Mouse (Mus musculus) cortical plate, adult 2 months (tissue): Measurements from ENCODE around the gene Fbxw4. TPM values are rescaled to one million over a fixed set of nuclear protein-coding genes. Genes with fewer than 3 reads are reported as not detected.

Source experiments
- H3K27ac ChIP-seq: fragments of 200-500 bp; 2 replicates; pipeline ENCODE4 v1.5.1; 2012; ENCODE audit warnings: low read length, control low read depth, inconsistent platforms; ENCODE audit not compliant: insufficient read depth
- H3K4me1 ChIP-seq: fragments of 200-500 bp; 2 replicates; pipeline ENCODE4 v1.6.1; 2011; ENCODE audit warnings: low read length; ENCODE audit not compliant: control insufficient read depth, insufficient read depth
- H3K4me3 ChIP-seq: fragments of 200-500 bp; 2 replicates; pipeline ENCODE4 v1.5.1; 2011; ENCODE audit warnings: mild to moderate bottlenecking, low read length, control low read depth; ENCODE audit not compliant: insufficient read depth
- CTCF ChIP-seq: fragments of 200-500 bp; IDR thresholded peaks from 2 replicates; pipeline ENCODE4 v1.5.1; 2011; ENCODE audit warnings: mild to moderate bottlenecking, control low read depth, low read length; ENCODE audit not compliant: insufficient read depth; ENCODE audit errors: extremely low read depth
- POLR2A ChIP-seq: fragments of 200-500 bp; IDR thresholded peaks from 2 replicates; pipeline ENCODE4 v1.6.1; 2011; ENCODE audit warnings: mild to moderate bottlenecking, low read length, control low read depth; ENCODE audit not compliant: insufficient read depth; ENCODE audit errors: extremely low read depth
- polyA plus RNA-seq: library from polyadenylated mRNA; depleted of rRNA; stranded (reverse); fragments of >200 nt; gene quantifications from 2 replicates; pipeline ENCODE4 v1.2.3, GENCODE M21; 2012

Fbxw4 gene
- polyA plus RNA-seq, 1 experiment, result 57.8 TPM

GRCm38 (mm10) chr19:45574941-45575631 is 85.0 kb downstream of the Fbxw4 start:
- TF ChIP-seq CTCF, result no peak
- no peak for TF ChIP-seq POLR2A
- no peak overlapping the region for H3K4me3 ChIP-seq
- no peak overlapping the region for H3K27ac ChIP-seq
- H3K4me1 ChIP-seq, result peaks cover 2% of the 10 kb centered on the region; the same call in 1 of the 2 replicates

GRCm38 (mm10) chr19:45574339-45574898 is 85.7 kb downstream of the Fbxw4 start:
- peaks cover 2% of the 10 kb centered on the region; the same call in 1 of the 2 replicates for H3K4me1 ChIP-seq
- no peak overlapping the region for H3K4me3 ChIP-seq
- no peak overlapping the region for H3K27ac ChIP-seq
- no peak for TF ChIP-seq POLR2A
- no peak for TF ChIP-seq CTCF

GRCm38 (mm10) chr19:45573861-45574267 is 86.2 kb downstream of the Fbxw4 start:
- TF ChIP-seq POLR2A (no peak), CTCF (peak; percentile 82)
- no peak overlapping the region for H3K4me3 ChIP-seq
- peaks cover 2% of the 10 kb centered on the region; the same call in 1 of the 2 replicates for H3K4me1 ChIP-seq
- H3K27ac ChIP-seq, result no peak overlapping the region

- H3K27ac ChIP-seq, result no peak overlapping the region
- peaks cover 2% of the 10 kb centered on the region; the same call in 1 of the 2 replicates for H3K4me1 ChIP-seq
- TF ChIP-seq CTCF (no peak), POLR2A (no peak)
- H3K4me3 ChIP-seq, result no peak overlapping the region
These were observed 87.1 kb downstream of the Fbxw4 start for GRCm38 (mm10) chr19:45573033-45573432.

GRCm38 (mm10) chr19:45567367-45567766 is 92.7 kb downstream of the Fbxw4 start:
- no peak overlapping the region for H3K27ac ChIP-seq
- H3K4me3 ChIP-seq, result no peak overlapping the region
- TF ChIP-seq POLR2A, result no peak
- no peak for TF ChIP-seq CTCF
- H3K4me1 ChIP-seq, result no peaks in the 10 kb centered on the region

GRCm38 (mm10) chr19:45565925-45566715 is 94.0 kb downstream of the Fbxw4 start:
- no peak overlapping the region for H3K27ac ChIP-seq
- TF ChIP-seq POLR2A, result no peak
- no peak for TF ChIP-seq CTCF
- no peak overlapping the region for H3K4me3 ChIP-seq
- H3K4me1 ChIP-seq, result no peaks in the 10 kb centered on the region

- H3K4me1 ChIP-seq, result 0 out of 2 replicates have a peak, but pooled peaks cover 2% of the 10 kb centered on the region
- no peak for TF ChIP-seq CTCF
- peak; percentile 83 for TF ChIP-seq POLR2A
- peak within 1 kb of the TSS; percentile 82 for H3K4me3 ChIP-seq
- H3K27ac ChIP-seq, result no peak within 1 kb of the TSS
These were observed 99.8 kb downstream of the Fbxw4 start, which contains the start of the genes Poll and Gm17018 for GRCm38 (mm10) chr19:45560153-45560890. Gene Poll, minus strand, starts transcription at chr19:45560531. Gene Gm17018, plus strand, starts transcription at chr19:45560615.

GRCm38 (mm10) chr19:45554136-45554535 is 106.0 kb downstream of the Fbxw4 start:
- no peak overlapping the region for H3K27ac ChIP-seq
- no peak overlapping the region for H3K4me3 ChIP-seq
- TF ChIP-seq CTCF, result no peak
- no peak for TF ChIP-seq POLR2A
- no peaks in the 10 kb centered on the region for H3K4me1 ChIP-seq

- Histone ChIP-seq H3K27ac (no peak overlapping the region), H3K4me3 (no peak overlapping the region), H3K4me1 (no peaks in the 10 kb centered on the region)
- TF ChIP-seq CTCF, result no peak
- TF ChIP-seq POLR2A, result no peak
These were observed 107.9 kb downstream of the Fbxw4 start for GRCm38 (mm10) chr19:45552187-45552586.
